Mouse (Mus musculus) thymus, postnatal 14 days (tissue): ENCODE results near the gene Pde6h.
A peak's percentile ranks its signal among the peaks of the same experiment; 100 is the strongest.

Experiments
- DNase-seq: peaks from one replicate; pipeline ENCODE4 v3.0.0; 2021

Gene Pde6h

DNA sequence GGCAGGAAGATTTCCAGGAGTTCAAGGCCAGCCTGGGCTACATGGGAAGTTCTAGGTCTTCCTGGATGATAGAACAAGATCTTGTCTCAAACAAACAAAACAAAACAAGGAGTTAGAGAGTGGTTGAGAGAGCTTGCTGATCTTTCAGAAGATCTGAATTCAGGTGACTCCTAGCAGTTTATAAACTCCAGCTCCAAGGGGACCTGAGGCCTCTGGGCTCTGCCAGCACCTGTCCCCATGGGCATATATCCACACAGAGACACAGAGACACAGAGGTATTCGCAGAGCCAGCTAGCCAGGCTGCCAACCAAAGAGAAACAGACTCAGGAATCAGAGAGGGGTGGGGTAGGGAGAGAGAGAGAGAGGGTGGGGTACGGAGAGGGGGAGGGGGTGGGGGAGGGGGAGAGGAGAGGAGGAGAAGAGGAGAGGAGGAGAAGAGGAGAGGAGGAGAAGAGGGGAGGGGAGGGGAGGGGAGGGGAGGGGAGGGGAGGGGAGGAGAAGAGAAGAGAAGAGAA, 10.8 kb upstream of the Pde6h start:
- DNase-seq, result no peak

DNA sequence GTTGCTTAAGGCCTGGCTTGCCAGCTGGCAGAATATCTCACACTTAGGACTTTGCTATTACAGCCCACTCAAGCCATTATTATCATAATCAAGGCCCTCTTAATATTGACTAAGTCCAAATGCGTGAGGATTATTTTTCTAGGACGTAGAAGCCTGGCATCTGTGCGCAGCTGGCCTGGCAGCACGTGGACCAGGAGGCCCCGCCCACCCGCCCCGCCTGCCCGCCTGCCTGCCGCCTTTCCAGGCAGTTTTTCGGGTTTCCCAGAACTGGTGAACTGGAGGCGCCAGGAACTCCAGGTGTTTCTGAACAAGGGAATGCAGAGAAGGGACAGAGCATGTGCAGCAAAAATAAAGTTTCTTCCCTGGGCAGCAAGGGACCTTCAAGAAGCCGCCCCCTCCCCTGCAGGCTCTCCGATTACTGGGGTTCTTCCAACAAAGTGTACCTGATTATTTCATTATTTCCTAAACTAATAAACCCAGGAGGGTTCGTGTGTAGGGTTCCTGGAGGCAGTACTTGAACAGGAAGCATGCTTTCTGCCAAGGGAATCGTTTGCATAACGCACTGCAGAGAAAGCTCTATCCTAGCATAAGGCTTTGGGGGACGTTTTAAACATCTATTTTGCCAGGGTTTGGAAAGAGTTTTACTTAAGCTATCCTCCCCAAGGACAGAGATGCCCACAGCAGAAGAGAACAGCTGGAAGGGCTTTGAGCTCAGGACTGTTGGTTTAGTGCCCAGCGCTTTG, 10.1 kb upstream of the Pde6h start:
- no peak for DNase-seq

DNA sequence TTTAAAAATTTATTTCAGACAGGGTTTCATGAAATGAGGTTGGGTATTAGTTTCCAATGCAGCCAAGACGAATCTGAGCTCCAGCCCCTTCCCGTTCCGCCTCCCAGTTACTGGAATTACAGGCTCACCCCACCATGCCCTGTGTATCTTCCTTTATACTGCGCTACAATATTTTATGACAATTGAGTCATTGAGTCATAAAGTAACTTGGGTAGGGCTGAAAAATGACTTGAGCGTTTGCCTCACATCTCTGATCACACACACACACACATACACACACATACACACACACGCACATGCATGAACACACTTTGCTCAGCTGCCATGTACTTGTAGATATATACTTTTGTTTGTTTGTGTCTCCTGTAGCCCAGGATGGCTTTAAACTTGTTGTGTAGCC, 9.4 kb upstream of the Pde6h start:
- DNase-seq, result no peak

DNA sequence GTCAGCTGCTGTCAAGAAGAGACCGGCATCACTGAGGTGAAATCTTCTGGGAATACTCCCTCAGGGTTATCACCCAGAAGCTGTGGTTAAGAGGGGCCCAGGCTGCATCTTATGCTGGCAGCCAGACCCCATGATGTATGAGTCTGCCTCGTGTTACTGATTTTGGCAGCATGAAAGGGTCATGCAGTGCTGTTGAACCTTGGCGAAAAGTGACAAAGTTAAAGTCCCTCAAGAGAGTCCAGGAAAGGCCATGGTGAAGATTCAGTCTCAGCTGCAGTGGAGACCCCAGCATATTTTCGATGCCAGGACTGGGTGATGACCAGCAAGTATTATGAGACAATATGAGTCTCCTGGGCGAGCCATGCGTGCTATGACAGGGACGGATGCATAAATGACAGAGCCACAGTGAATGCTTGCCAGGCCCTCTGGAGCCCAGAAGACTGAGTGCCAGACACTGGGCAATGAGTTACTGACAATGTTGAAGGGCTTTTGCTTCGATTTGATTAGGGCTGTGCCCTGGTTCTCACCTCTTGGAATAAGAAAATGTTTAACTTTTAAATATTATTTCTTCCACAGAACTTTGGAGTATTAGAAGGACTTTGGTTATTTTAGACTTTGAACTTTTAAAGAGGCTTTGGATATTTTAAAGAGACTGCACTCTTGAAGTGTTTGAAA, 7.8 kb upstream of the Pde6h start:
- DNase-seq, result no peak

DNA sequence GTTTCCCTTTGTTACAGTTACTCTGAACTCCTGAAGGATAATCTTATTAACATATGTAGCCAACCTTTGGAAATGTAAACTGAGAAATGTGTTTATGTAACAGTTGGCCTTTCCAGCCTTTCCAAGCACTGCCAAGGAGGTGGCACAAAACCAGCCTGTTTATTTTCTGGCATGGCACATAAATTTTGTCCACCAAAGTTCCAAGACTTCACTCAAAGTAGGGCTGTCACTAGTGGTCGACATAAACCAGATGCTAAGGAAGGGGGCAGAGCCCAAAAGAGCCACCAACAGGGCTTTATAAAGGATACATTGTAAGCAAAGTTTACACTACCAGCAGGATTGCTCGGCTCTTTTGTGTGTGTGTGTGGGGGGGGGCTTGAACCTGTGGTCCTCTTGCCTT, 5.7 kb upstream of the Pde6h start:
- no peak for DNase-seq

DNA sequence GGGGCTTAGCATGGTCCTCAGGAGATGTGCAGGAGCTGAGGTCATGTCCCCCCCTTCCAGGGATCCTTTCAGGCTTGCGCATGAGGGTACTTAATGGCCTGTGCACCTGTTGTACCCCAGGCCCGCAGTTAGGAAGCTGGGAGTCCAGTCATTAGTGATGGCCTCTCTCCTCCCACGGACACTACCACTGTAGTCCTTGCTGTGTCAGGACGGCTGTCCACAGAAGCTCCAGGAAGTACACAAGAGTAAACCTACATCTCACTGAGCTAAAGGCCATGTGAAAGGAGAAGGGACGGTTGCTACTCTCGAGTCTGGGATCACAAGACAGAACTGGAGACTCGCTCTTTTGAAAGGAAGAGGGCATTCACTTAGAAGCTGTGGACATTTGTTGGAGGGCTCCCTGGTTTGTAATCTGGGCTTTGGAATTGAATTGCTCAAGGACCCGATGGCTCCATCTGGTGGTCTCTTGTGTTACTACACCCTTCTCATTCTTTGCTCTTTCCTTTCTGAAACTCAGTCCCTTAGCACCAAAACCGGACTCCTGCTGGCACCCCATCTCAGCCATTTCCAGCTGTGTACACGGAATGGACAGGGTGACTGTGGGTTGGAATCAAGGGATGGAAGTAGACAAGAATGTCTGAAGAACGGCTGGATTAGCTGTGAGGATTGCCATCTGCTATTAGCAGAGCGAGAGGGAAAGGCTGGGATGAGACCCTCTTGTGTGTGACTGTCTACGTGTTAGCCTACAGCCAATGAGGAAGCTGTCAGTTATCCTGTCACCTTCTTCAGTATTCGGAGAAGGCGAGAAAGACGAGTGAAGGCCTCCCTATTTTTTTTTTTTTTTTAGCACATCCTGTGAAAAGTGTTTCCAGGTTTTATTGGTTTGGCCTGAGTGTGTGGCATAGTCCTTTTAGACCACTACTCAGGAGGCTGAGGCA, 3.0 kb upstream of the Pde6h start:
- peak; percentile 77 for DNase-seq

DNA sequence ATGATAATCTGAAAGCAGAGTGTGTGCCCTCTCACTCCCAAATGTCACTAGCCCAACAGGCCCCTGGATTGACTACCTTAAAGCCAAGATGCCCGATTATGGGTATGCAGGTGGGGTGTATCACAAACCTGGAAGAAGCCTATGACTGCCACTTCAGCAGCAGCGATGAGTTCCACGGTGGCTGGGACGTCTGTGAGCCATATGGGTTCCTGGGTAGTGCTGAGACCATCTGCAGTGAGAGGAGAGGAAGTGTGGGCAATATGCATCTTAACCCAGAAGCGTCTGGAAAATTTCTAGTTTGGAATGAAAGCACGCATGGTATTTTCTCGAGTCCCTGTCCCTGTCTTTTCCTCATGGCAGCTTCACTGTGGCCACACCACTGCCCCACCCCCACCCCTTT, 2.0 kb upstream of the Pde6h start:
- no peak for DNase-seq

DNA sequence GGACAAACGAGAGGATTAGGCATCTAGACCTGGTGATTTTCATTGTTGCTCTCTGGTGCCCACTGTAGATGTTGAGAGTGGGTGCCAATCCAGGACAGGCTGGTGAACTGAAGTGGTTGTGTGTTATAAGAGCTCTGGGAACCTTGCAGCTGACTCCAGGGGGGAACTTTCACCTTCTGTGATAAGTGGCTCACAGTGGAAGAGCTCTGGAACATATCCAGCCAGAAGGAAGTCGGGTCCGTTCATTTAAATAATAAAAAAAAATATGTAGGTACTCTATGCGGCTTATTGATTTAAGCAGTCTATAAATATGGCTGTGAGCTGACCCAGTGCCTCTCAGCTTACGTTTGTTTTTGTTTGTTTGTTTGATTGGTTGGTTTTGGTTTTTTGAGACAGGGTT, 1.6 kb upstream of the Pde6h start, which contains the start of gene Erp27:
Gene Erp27, minus strand, starts transcription at position 101 of the 400 bp plus-strand sequence.
- DNase-seq, result no peak

DNA sequence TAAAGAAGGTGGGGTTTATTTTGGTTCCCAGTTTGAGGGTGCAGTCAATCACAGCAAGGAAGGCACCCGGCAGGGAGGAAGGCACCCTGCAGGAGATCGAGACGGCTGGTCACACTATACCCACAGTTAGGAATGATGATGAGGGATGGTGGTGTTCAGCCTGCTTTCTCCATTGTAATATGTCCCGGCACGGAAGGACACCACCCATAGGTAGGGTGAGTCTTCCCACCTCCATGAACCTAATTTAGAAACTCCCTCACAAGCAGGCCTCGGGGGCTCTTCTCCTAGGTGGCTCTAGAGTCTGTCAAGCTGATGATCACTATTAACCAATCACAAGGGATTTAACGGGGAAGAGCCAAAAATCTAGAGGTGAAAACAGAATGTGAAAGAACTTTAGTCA, 761 bp upstream of the Pde6h start:
- no peak for DNase-seq

DNA sequence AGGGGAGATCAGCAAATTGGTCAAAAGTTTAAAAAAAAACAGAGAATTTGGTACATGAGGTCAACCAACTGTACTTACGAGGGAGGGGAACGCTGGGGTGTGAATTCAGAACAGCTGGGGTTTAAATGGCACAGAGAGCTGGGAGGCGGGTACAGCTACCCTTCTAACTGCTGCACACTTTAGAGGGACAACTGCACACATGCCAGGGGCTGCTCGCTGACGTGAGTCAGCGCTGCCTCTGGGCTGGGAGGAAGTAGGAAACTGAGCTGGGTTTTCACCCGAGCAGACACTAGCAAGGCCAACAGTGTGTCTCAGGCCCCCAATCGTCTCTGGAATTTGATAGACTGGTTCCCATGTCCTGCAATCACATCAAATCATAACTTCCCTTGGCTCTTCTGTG, 1.4 kb downstream of the Pde6h start:
- peak; percentile 67 for DNase-seq

DNA sequence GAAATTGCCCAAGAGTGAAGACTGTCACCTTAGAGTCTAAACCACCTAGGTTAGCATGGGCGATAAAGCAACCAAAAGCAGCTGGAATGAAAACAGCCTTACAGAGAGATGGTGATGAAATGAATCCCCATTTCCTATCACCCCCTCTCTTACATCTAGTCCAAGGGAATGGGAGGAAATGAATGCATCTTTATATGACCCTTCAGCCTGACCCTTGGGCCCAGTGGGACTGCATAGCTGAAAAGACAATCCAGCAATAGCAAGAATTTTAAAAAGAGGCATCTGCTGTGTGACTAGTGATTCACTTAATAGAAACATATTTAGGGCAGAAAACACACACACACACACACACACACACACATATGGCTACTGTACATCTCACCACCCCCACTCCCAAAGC, 4.0 kb downstream of the Pde6h start:
- DNase-seq, result no peak

DNA sequence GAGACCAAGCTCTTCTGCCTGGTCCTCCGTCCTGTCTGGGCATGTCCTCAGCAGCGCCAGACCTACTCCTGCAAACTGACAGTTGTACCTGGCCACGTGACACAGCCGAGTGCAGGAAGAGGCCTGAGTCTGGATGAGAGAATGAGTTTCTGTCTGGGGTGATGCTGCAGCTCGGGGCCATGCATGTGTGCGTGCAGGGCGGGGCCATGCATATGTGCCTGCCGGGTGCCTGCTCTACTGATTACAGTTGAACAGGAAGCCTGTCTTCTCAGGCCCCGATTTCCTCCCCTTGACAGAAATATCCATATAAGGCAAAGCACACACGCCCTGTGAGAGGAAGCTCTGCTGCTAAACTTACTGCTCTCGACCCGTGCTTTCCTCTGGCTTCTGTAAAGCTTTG, 7.0 kb downstream of the Pde6h start:
- peak; percentile 88 for DNase-seq

DNA sequence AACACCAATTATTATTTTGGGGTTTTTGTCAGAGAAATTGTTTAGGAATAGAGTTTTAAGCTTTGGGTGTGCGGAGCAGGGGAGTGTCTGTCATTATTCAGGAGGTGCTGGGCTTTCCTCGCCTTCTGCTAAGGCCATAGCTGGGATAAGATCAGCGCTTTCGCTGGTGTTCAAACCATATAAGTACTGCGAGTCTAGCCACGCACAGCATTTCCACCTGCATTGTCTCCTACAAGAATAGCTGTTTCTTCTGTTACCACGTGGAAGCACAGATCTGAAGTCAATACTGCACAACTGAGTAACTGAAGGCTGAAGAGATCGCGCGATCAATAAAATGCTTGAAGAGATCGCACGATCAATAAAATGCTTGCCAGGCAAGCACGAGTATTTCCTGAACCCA, 7.6 kb downstream of the Pde6h start:
- DNase-seq, result peak; percentile 40

DNA sequence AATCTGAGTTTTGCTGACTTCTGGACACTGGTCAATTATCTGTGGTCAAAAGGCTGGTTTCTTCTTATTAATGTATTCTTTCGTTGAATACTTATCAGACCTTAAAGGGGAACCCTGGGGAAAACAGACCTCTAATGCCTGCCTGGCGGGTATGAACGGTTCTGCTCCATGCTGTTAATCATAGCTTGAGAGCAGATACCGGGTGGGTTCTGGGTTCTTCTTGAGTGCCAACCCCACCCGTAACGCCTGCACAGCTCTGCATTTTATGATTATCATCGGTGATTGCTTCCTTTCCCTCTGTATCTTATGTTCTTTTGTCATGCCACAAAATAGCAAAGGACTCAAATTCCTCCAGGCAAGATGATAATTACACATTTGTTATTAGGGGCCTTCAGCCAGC, 10.4 kb downstream of the Pde6h start:
- DNase-seq, result no peak

DNA sequence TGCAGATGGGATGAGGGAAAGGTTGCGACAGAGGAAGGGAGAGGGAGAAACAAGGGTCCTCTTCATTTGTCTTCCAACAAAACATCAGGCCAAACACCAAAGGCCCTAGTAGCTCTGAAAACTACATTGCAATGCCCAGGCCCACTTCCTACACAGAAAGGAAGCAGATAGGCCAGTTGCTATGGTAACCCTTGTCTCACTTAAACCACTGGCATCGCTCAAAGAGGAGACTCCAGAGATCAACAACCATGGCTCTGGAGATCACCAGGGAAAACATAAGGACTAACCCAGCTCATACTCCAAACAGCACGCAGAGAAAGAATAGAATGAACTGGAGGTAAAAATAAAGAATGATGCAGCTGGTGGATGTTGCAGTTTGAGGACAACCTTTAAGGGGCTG, 11.6 kb downstream of the Pde6h start:
- no peak for DNase-seq

DNA sequence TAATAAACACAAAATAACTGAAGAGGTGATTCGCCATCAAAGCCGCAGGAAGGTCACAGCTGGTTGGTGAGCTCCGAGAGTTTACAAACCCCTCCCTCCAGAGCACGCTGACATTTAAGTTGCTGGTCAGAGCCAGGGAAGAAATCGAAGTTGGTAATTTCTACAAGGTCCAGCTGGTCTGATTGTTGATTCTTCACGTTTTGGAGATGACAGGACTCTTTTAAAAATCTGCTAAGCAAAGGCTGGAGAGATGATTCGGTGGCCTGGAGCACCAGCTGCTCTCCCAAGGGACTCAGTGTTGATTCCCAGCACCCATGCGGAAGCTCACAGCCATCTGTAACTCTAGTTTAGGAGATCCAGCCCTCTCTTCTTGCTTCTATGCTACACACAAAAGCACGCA, 12.7 kb downstream of the Pde6h start:
- DNase-seq, result no peak

DNA sequence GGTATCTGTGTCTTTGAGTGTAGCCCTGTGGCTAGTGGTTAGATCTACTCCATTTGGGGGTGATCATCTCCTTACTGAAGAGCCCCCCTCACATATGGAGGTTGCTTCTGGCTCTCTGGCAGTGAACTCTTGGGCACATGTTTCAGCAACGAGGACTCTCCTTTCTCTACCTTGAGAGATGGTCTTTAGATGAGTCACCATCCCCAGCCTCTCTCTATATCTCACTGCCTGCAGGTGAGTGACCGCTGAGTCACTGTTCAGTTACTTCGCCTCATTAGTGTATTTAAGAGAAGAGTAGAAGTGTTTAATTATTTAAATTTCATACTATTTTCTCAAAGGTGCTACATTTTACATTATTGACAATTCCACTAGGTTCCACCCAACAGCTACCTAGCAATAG, 13.5 kb downstream of the Pde6h start:
- DNase-seq, result no peak

DNA sequence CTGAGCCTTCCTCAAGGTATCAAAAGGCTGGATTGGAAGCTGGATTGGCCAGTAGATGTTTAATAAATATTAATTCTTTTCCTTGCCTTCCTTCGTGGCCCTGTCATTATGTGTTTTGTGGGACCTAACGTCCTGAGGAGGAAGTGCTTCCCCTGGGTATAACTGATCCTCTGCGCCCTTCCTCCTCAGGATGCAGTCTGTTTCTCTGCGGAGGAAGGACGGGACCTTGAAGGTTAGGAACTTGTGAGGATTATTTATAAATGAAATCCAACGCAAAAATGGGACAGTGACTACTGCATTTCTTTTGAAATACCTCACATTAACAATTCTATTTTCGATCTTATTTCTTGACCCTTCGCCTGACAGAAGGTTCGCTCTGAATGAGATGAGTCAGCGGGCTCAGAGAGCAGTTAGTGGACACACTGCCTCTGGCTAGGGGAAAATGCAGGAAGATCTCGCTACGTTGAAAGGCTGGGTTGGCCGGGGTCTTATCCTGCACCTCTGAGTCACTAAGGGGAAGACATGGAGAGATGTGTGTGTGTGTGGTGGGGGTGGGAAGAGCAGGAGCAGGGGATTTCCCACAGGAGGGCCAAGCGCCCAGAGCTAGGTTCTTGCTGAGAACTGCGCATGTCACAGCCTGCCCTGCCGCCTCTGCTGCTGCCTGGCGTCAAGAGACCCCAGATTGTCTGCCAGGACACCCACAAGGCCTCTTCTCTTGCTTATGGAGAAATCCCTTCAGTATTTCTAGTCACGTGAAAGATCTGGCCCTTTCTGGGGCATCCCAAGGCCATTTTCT, 14.9 kb downstream of the Pde6h start:
- DNase-seq, result peak; percentile 59

DNA sequence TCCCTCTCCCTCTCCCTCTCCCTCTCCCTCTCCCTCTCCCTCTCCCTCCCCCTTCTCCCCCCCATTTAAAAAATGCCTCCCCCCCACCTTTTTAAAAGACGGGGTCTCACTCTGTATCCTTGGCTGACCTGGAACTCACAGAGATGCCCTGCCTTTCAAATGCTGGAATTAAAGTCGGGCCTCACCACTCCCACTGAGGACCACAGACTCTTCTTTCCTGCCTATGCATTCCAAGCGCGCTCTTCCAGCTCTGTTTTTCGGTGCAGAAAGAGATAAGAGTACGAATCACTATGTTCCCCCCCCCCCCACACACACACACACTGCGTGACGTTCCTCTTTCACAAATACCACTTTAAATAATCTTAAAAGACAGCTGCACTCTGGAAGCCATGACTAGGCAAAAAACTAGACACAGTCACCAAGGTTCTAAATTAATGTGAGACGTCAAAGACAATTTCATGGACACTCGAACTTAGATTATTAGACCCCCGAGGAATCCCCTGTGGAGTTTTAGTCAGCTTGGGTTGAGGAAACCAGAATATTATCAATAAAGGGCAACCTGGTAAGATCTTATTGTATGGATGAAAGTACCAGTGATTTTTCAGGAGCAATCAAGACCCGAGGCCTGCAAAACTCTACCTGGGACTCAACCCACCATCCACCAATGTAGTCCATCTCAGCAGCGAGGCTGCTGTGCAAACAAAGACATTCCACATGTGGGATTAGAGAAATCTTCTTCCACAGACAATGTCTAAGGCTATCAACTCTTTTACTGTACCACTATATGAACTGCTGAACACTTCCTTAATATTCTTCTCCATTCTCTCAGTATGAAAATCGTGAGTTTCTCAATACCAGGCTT, 15.9 kb downstream of the Pde6h start:
- DNase-seq, result no peak

DNA sequence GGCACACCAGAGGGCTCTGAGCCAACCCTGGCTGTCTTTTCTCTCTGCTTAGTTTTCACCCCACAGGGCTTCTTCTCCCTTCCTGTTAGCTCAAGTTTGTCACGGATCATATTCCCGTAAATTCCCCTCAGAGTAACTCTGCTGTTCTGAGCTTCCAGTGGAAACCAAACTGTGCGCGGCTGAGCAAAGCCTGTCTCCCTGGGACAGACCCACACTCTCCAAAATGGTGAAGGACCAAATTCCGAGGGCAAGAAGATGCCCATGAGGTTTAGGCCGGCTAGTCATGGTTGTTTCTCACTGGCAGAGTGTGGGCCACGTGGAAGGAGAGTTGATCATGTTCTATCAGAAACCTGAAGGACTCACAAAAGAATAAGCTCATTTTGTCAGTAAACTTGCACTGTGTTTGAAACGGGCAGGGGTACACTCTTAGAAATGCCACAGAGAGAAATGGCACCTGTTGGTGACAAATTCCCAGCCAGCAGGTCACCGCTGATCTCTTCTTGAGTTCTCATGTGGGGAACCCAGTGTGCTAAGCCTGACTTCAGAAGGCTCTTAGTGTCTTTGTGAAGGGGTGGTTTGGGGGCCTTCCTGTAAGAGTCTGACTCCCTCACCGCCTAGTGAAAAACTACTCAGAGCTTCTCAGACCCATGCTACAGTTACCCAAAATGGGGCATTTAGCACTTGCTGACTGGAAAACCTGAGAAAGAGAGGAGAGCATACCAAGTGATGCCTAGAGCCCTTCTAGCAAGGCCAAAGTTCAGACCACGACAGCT, 16.7 kb downstream of the Pde6h start:
- peak; percentile 66 for DNase-seq
